Mouse (Mus musculus) liver, adult 2 months (tissue): Measurements from ENCODE around the gene Map6.

Source experiments
- CTCF ChIP-seq: fragments of 200-500 bp; IDR thresholded peaks from 2 replicates; pipeline ENCODE4 v1.5.1; 2011; ENCODE audit warnings: low read depth, low read length, control low read depth
- POLR2A ChIP-seq: fragments of 200-500 bp; IDR thresholded peaks from 2 replicates; pipeline ENCODE4 v1.6.1; 2011; ENCODE audit warnings: low read length, control low read depth; ENCODE audit not compliant: insufficient read depth; ENCODE audit errors: extremely low read depth

DNA sequence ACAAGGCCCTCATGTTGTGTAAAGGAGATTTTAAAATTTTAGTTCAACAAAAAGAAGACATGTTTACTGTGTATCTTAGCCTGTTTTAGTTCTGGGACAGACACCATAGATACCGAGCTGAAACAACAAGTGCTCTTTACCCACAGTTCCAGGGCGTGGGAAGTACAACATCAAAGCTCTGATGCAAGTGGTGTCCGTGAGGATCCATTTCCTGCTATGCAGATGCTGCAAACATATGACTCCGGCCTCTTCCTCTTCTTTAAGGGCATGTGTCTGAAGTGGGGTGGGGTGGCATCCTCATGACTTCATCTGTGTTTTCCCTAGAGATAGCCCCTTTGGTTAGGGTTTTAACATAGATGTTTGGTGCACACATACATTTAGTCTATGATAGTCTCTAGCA, 3.7 kb upstream of the Map6 start:
- TF ChIP-seq POLR2A, result no peak
- no peak for TF ChIP-seq CTCF
